In the genomic region with DNA sequence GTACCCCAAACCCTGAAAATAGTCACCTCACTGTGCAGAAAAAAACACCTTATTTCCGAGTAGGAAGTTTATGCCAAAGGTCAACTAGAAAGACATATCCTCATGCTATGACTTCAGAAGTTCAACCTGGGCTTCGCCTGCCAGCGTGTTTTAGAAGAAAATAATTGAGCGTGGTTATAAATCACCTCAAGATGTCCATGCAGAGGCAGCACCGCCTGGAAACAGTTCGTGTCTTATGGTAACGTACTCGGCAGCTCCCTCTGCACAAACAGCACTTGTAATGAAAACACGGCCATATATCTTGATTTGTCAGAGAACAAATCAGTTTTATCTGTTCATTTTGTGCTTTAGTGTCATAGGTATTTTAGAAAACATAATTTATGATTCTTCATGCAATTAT, we compare ENCODE assay signal across 29 mouse cellular contexts. TPM values are rescaled to one million over a fixed set of nuclear protein-coding genes. Genes with fewer than 3 reads are reported as not detected.
DNase-seq lines count a peak whose midpoint lies in the region; ATAC-seq lines count a peak whose summit lies in the region.
"Had no signal": no experiment of that assay in that cellular context is flagged by ENCODE, and none has a peak within 500 bp of the region (broad histone marks: within the 10 kb centered on the region; RNA-seq: fewer than 3 reads in every experiment).

No protein-coding gene starts in this region.

- no peaks in the 10 kb centered on the region for H3K4me1 ChIP-seq in neural tube, embryonic 14.5 days (ENCODE audit: control insufficient read depth, insufficient read depth, low read length)
- H3K4me1 ChIP-seq in neural tube, embryonic 15.5 days, result no peaks in the 10 kb centered on the region
- no peaks in the 10 kb centered on the region for H3K4me1 ChIP-seq in embryonic facial prominence, embryonic 11.5 days (ENCODE audit: control insufficient read depth, insufficient read depth, low read length)
- H3K4me1 ChIP-seq: embryonic facial prominence, embryonic 12.5 days; heart, embryonic 15.5 days had no signal

- H3K4me2 ChIP-seq in neural tube, embryonic 14.5 days (ENCODE audit: low read depth, low read length), result no peak overlapping the region
- H3K4me2 ChIP-seq in neural tube, embryonic 15.5 days, result no peak overlapping the region
- no peak overlapping the region for H3K4me2 ChIP-seq in embryonic facial prominence, embryonic 11.5 days (ENCODE audit: low read depth, low read length)
- H3K4me2 ChIP-seq: embryonic facial prominence, embryonic 12.5 days; embryonic facial prominence, embryonic 15.5 days; heart, embryonic 12.5 days; heart, embryonic 15.5 days; hindbrain, embryonic 14.5 days had no signal

- no peaks in the 10 kb centered on the region for H3K27me3 ChIP-seq in neural tube, embryonic 14.5 days (ENCODE audit: control insufficient read depth, insufficient read depth, low read length)
- H3K27me3 ChIP-seq in neural tube, embryonic 15.5 days (replicated peaks), result no peaks in the 10 kb centered on the region
- no peaks in the 10 kb centered on the region for H3K27me3 ChIP-seq in embryonic facial prominence, embryonic 11.5 days (ENCODE audit: control insufficient read depth, insufficient read depth, low read length)
- H3K27me3 ChIP-seq: CH12.LX; embryonic facial prominence, embryonic 12.5 days; embryonic facial prominence, embryonic 15.5 days; heart, embryonic 12.5 days; heart, embryonic 15.5 days; Patski had no signal

- H3K9me3 ChIP-seq in neural tube, embryonic 14.5 days (ENCODE audit: control insufficient read depth, low read length), result no peaks in the 10 kb centered on the region
- no peaks in the 10 kb centered on the region for H3K9me3 ChIP-seq in neural tube, embryonic 15.5 days (replicated peaks)
- no peaks in the 10 kb centered on the region for H3K9me3 ChIP-seq in embryonic facial prominence, embryonic 11.5 days (replicated peaks; ENCODE audit: control insufficient read depth, low read length)
- H3K9me3 ChIP-seq: embryonic facial prominence, embryonic 12.5 days; embryonic facial prominence, embryonic 15.5 days; heart, embryonic 12.5 days; heart, embryonic 15.5 days had no signal

- WGBS in neural tube, embryonic 14.5 days, result 51% methylated on average over 9 of the region's 9 CpGs
- WGBS in neural tube, embryonic 15.5 days, result 60% methylated on average over 9 of the region's 9 CpGs
- 46% methylated on average over 9 of the region's 9 CpGs for WGBS in embryonic facial prominence, embryonic 11.5 days

- no peaks in the 10 kb centered on the region for H3K36me3 ChIP-seq in neural tube, embryonic 14.5 days (ENCODE audit: control insufficient read depth, insufficient read depth, low read length)
- no peaks in the 10 kb centered on the region for H3K36me3 ChIP-seq in neural tube, embryonic 15.5 days
- no peaks in the 10 kb centered on the region for H3K36me3 ChIP-seq in embryonic facial prominence, embryonic 11.5 days (replicated peaks; ENCODE audit: control insufficient read depth, insufficient read depth, low read depth, low read length)
- H3K36me3 ChIP-seq: embryonic facial prominence, embryonic 12.5 days; embryonic facial prominence, embryonic 15.5 days; G1E; heart, embryonic 12.5 days; heart, embryonic 15.5 days had no signal

- peak; percentile 19 for DNase-seq in embryo, embryonic 10 days (ENCODE audit: low spot score)
- no peak for DNase-seq in embryo, embryonic 9.5 days (ENCODE audit: extremely low spot score)
- DNase-seq in embryonic facial prominence, embryonic 11.5 days (ENCODE audit: low spot score), result peak; percentile 58
- DNase-seq in mesoderm, embryonic 11.5 days (ENCODE audit: low read depth, low spot score), result peak; percentile 44
- no peak for DNase-seq in B cell, adult 2 months
- no peak for DNase-seq in lung, postnatal 10 days
- DNase-seq: adrenal gland, postnatal 10 days; adrenal gland, postnatal 36 days; cerebellum, adult 18-20 months; cerebellum, adult 9-10 months; cerebellum, postnatal 14 days; gastrocnemius, adult 2 months; gastrocnemius, postnatal 14 days; heart, adult 18-20 months; heart, postnatal 10 days; heart, postnatal 4 days had no signal

- no peak overlapping the region for H3K4me3 ChIP-seq in neural tube, embryonic 14.5 days (ENCODE audit: low read depth, low read length)
- no peak overlapping the region for H3K4me3 ChIP-seq in neural tube, embryonic 15.5 days (replicated peaks)
- H3K4me3 ChIP-seq in embryonic facial prominence, embryonic 11.5 days (ENCODE audit: low read depth, low read length), result no peak overlapping the region
- H3K4me3 ChIP-seq: embryonic facial prominence, embryonic 12.5 days; embryonic facial prominence, embryonic 15.5 days; gastrocnemius, adult 2 months; heart, embryonic 12.5 days; heart, embryonic 15.5 days had no signal

- H3K27ac ChIP-seq in neural tube, embryonic 14.5 days (ENCODE audit: low read depth, low read length), result no peak overlapping the region
- H3K27ac ChIP-seq in neural tube, embryonic 15.5 days (replicated peaks), result no peak overlapping the region
- H3K27ac ChIP-seq in embryonic facial prominence, embryonic 11.5 days (replicated peaks; ENCODE audit: low read depth, low read length), result no peak overlapping the region
- H3K27ac ChIP-seq: embryonic facial prominence, embryonic 12.5 days; embryonic facial prominence, embryonic 15.5 days; gastrocnemius, adult 2 months; heart, embryonic 15.5 days; hindbrain, embryonic 14.5 days; hindbrain, postnatal 0 days had no signal

- H3K9ac ChIP-seq in neural tube, embryonic 14.5 days (replicated peaks; ENCODE audit: low read depth, low read length), result no peak overlapping the region
- no peak overlapping the region for H3K9ac ChIP-seq in neural tube, embryonic 15.5 days (replicated peaks)
- H3K9ac ChIP-seq in embryonic facial prominence, embryonic 11.5 days (replicated peaks; ENCODE audit: low read length), result no peak overlapping the region
- H3K9ac ChIP-seq: embryonic facial prominence, embryonic 12.5 days; embryonic facial prominence, embryonic 15.5 days; heart, embryonic 12.5 days; heart, embryonic 15.5 days; hindbrain, embryonic 14.5 days had no signal

- ATAC-seq in neural tube, embryonic 14.5 days (ENCODE audit: low read depth), result peak; percentile 46; the same call in 1 of the 2 replicates
- no peak for ATAC-seq in neural tube, embryonic 15.5 days (ENCODE audit: low FRiP score)
- no peak for ATAC-seq in embryonic facial prominence, embryonic 11.5 days (replicated peaks; ENCODE audit: insufficient number of reproducible peaks, low FRiP score, low TSS enrichment, low read depth)
- ATAC-seq: forebrain, embryonic 14.5 days; hindbrain, postnatal 0 days; intestine, postnatal 0 days; Patski had no signal

RNA-seq across cellular contexts. Expression of gene Satb2, which starts 44.6 kb away (rescaled TPM):
- 1.7 and 2.7 TPM in 2 replicates for polyA plus RNA-seq in neural tube, embryonic 14.5 days (2014; fragmentation: Nextera tagmentation; extraction: Ambion mirVana)
- polyA plus RNA-seq in neural tube, embryonic 15.5 days (2015; fragmentation: Nextera tagmentation; extraction: Ambion mirVana), result 1.2 and 1.7 TPM in 2 replicates
- 13.1 and 18.4 TPM in 2 replicates for polyA plus RNA-seq in embryonic facial prominence, embryonic 11.5 days (2014; fragmentation: Nextera tagmentation; extraction: Ambion mirVana)
- polyA plus RNA-seq: G1E had no signal

Comparison
In these comparisons a context has a peak if more than half of its experiments do, and no peak if none do; other contexts are left out.
1. DNase-seq: peak in embryo, embryonic 10 days (single experiment), embryonic facial prominence, embryonic 11.5 days (single experiment) and mesoderm, embryonic 11.5 days (single experiment); none in embryo, embryonic 9.5 days (single experiment), B cell, adult 2 months (0 of 2) and lung, postnatal 10 days (single experiment).